Mouse (Mus musculus) ES-Bruce4 (cell line): ENCODE measurements around the gene Nsun2.

ENCODE experiments used
- CTCF ChIP-seq: IDR thresholded peaks from one replicate; pipeline ENCODE4 v1.8.1; 2011; ENCODE audit warnings: low read depth, low read length
- EP300 ChIP-seq: IDR thresholded peaks from 2 replicates; pipeline ENCODE4 v1.6.1; 2011; ENCODE audit warnings: low read depth, low read length; ENCODE audit not compliant: insufficient read depth
- POLR2A ChIP-seq: IDR thresholded peaks from one replicate; pipeline ENCODE4 v1.8.1; 2011; ENCODE audit warnings: low read length; ENCODE audit not compliant: insufficient read depth

GRCm38 (mm10) chr13:69522161-69522791 lies 11.3 kb upstream of the Nsun2 start:
- TF ChIP-seq CTCF (no peak), POLR2A (no peak), EP300 (no peak)
